Mouse (Mus musculus): Measurements from ENCODE around the gene Sncg.

- TF ChIP-seq CTCF (IDR thresholded peaks at IDR 0.05; ENCODE audit: low read depth, low read length): no peak
- no peak for TF ChIP-seq GATA1 (IDR thresholded peaks at IDR 0.05; ENCODE audit: borderline replicate concordance, low read length)
- no peak for TF ChIP-seq TAL1 (conservative IDR thresholded peaks at IDR 0.05; ENCODE audit: low read depth, low read length)
- TF ChIP-seq POLR2AphosphoS5 (IDR thresholded peaks at IDR 0.05; ENCODE audit: insufficient replicate concordance, low read depth, low read length): no peak
Observed at GRCm38 (mm10) chr14:34344361-34344760, 30.2 kb downstream of the Sncg start.

All from G1E (cell line).